Mouse (Mus musculus) telencephalon, adult 2 months (tissue): ENCODE results near the gene Spata48.

ENCODE experiments used
- DNase-seq: peaks from one replicate; pipeline ENCODE4 v3.0.0-alpha.2; 2011; ENCODE audit warnings: low read depth, low spot score

Gene Spata48

GRCm38 (mm10) chr11:11461635-11462560 lies at the start of gene Spata48, which contains the start of gene Zpbp:
Gene Spata48, plus strand, starts transcription at chr11:11462094.
Gene Zpbp, minus strand, starts transcription at chr11:11462408.
- peak; percentile 86 for DNase-seq

DNA sequence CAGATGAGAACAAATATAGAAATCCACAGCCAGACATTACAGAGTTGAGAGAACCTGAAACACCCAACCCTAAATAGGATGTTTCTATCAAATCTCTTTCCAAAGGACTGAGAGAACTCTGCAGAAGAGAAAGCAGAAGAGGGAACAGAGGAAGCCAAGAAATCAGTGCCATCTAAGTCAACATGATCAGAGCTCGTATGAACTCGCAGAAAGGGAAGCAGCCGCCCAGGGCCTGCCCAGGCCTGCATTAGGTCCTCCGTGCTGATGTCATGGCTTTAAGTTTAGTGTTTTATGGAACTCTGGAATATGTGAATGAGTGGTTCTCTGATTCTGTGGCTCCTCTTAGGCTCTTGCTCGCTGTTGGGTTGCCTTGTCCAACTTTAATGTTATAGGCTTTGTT lies 47.7 kb upstream of the Spata48 start:
- no peak for DNase-seq

DNA sequence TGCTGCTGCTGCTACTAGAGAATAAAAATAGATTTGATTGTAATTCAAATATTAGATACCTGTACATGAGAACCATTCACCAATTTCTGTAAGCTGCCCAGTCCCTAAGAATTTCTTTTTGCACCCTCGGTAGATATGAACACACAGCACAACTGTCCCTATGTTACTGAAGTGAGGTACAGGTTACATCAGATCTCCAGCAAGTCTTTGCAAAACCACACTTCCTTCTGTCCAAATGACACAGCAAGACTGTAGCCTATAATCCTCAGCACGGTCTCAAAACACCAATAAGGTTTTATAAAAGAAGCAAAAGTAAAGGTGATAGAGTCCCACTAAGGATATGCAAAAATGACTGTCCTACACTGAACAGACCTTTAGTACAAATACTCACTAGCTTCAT lies 44.5 kb upstream of the Spata48 start:
- no peak for DNase-seq

- no peak for DNase-seq
Measured at GRCm38 (mm10) chr11:11455037-11455436, 6.9 kb upstream of the Spata48 start.

GRCm38 (mm10) chr11:11462561-11462890 lies 632 bp downstream of the Spata48 start:
- no peak for DNase-seq

GRCm38 (mm10) chr11:11468924-11469323 lies 7.0 kb downstream of the Spata48 start:
- no peak for DNase-seq

DNA sequence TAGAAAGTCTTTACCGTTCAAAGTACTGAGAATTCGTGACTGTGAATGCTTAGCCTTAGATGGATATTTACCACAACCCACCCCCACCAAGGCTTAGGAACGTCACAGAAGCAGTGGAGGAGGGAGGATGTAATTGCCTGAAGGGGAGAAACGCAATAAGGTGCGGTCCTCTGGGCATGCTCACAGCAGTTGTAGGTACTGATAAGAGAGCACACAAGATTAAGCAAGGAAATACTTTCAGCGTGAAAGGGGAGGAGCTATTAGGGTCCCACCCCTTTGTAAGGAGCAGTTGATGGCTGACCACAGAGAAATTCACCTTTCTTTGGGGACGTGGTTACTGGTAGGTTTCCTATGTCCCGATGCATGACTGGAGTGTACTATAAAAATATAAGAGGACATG lies 22.5 kb downstream of the Spata48 start:
- DNase-seq: no peak

- no peak for DNase-seq
Measured at GRCm38 (mm10) chr11:11492044-11492443, 30.1 kb downstream of the Spata48 start.

GRCm38 (mm10) chr11:11495697-11496096 lies 33.8 kb downstream of the Spata48 start:
- DNase-seq: no peak

DNA sequence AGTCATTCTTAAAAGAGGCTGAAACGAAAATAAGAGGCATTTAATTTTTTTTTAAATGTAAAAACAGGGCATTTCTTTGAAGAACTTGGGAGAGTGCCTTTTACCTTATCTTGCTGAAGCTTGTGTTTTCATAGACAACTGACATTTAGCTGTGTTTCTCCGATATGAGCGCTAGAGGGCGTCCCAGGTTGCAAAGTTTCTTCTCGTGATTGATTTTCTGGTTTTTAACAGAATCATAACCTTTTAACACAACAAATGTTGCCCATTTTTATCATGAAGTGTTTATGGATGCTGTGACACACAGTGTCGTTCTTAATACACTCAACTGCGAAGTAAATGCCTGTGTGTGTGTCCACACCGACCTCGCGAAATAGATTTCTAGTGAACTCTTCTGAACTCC lies 38.0 kb downstream of the Spata48 start:
- no peak for DNase-seq

GRCm38 (mm10) chr11:11506187-11506586 lies 44.3 kb downstream of the Spata48 start:
- no peak for DNase-seq

GRCm38 (mm10) chr11:11509413-11509812 lies 47.5 kb downstream of the Spata48 start:
- no peak for DNase-seq

DNA sequence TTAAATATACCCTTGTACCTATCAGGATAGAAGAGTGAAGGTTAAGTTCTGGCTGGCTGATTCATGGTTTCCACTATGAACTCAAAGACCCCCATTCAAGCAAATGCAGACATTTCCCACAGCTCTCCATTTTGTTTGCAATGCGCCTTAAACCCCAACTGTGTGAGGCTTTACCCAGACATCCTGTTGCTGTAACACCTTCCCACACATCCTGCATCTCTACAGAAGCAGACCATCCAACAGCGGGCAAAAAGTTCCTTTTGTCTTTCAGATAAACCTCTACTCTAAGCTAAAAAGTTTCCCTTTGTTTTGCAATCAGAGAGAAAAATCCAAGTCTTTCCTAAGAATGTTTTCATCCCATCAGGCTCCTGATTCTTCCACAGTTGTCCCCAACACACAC lies 50.2 kb downstream of the Spata48 start:
- no peak for DNase-seq

DNA sequence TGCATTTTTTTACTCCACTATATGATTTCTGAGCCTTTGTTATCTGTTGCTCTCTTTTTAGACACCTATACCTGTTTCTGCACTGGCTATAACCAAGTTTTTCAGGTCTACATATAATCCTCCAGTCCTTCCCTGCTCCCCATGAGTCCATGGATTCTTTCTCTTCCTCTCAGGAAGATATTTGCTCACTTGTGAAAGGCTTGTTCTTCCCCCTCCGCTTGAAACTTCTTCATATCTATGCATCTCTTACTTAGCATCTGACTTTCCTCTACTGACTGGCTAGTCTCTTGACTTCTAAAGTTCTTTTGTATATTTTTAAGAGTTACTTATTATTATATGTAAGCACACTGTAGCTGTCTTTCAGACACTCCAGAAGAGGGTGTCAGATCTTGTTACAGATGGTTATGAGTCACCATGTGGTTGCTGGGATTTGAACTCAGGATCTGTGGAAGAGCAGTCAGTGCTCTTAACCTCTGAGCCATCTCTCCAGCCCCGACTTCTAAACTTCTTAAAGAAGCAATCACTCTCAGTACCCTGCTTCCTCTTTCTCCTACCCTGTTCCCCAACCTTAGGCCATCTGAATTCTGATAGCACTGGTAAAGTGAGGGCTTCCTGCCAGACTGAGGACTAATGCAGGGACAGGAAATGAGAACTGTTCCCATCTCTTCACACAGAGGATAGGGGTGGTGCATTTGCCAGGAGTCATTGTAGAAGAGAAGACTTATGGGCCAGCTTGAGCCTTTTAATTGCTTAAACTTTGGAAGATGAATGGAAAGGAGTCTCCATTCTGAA lies 51.3 kb downstream of the Spata48 start:
- DNase-seq: no peak

GRCm38 (mm10) chr11:11514920-11515319 lies 53.0 kb downstream of the Spata48 start:
- no peak for DNase-seq

GRCm38 (mm10) chr11:11517781-11518435 lies 56.0 kb downstream of the Spata48 start:
- DNase-seq: no peak

- DNase-seq: no peak
Measured at GRCm38 (mm10) chr11:11519255-11520243, 57.7 kb downstream of the Spata48 start.

GRCm38 (mm10) chr11:11521908-11522441 lies 60.1 kb downstream of the Spata48 start:
- no peak for DNase-seq

DNA sequence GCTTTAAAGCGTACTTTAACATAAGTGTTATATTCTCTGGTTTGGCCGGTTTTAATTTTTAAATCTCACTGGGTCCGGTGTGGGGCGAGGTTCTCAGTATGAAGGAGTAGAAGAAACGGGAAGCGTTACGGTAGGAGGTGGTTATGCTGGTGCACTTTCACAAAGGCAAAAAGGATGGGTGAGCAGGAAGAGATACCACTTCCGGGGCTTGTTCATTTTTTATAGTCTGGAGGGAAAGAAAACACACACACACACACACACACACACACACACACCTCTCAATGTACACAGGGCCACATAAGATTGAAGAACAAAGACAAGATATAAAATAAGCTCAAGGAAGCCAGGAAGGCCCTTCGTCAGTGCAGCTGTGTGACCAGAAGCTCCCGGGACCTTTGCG lies 66.9 kb downstream of the Spata48 start:
- DNase-seq: no peak

GRCm38 (mm10) chr11:11529165-11529564 lies 67.3 kb downstream of the Spata48 start:
- no peak for DNase-seq

DNA sequence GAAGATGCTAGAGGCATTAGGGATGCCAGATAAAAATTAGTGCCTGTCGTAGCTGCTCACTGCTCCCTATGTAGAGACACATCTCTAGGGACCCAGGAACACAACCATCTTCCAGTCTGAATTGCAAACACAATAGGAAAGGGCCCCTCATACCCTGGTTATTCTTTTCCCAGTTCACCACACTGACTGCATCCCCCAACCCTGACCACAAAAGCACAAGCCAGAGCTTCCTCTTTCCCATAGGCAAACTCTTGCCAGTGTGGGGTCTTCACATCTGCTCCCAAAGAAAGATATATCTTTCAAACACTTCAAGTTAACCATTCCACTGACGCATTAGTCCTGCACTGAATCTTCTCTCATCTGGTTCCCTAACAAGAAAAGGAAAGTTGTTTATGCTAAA lies 68.2 kb downstream of the Spata48 start:
- DNase-seq: no peak
